Mouse (Mus musculus) ES-E14 (cell line): ENCODE data around the gene Tmem222. TPM values are rescaled to one million over a fixed set of nuclear protein-coding genes. Genes with fewer than 3 reads are reported as not detected.
A peak's percentile ranks its signal among the peaks of the same experiment; 100 is the strongest.

Experiments used
- DNase-seq: peaks from one replicate; pipeline ENCODE4 v3.0.0-alpha.2; 2013; ENCODE audit warnings: low read depth, low spot score
- H3K27ac ChIP-seq: 2 replicates; pipeline ENCODE4 v1.5.1; 2012; ENCODE audit warnings: low read depth, mild to moderate bottlenecking, low read length, moderate library complexity, mixed read lengths; ENCODE audit not compliant: poor library complexity, insufficient read depth, severe bottlenecking
- H3K36me3 ChIP-seq: 2 replicates; pipeline ENCODE4 v1.6.1; 2012; ENCODE audit warnings: mild to moderate bottlenecking, low read length, moderate library complexity, mixed read lengths; ENCODE audit not compliant: control insufficient read depth, poor library complexity, insufficient read depth, severe bottlenecking
- H3K4me1 ChIP-seq, 2 experiments: fragments of 150-350 bp in 1 of 2; sonication (generic) in 1 of 2; 2 replicates each; pipeline ENCODE4 v1.6.1; 2012; ENCODE audit warnings: low read length in 2 of 2, mild to moderate bottlenecking in 1 of 2, mixed read lengths in 1 of 2; ENCODE audit not compliant: control insufficient read depth in 2 of 2, insufficient read depth in 2 of 2, poor library complexity in 1 of 2
- H3K4me3 ChIP-seq, 2 experiments: fragments of 150-350 bp in 1 of 2; sonication (generic) in 1 of 2; 2 replicates each; pipeline ENCODE4 v1.5.1; 2012; ENCODE audit warnings: low read length in 2 of 2, low read depth in 1 of 2, mild to moderate bottlenecking in 1 of 2, mixed read lengths in 1 of 2; ENCODE audit not compliant: insufficient read depth in 1 of 2, poor library complexity in 1 of 2, severe bottlenecking in 1 of 2
- H3K9ac ChIP-seq: 2 replicates; pipeline ENCODE4 v1.6.1; 2012; ENCODE audit warnings: low read depth, mild to moderate bottlenecking, low read length, mixed read lengths; ENCODE audit not compliant: poor library complexity, insufficient read depth, severe bottlenecking
- H3K9me3 ChIP-seq: fragments of 150-350 bp; sonication (generic); 2 replicates; pipeline ENCODE4 v1.6.1; 2012; ENCODE audit warnings: low read depth, mild to moderate bottlenecking, low read length; ENCODE audit not compliant: control insufficient read depth, insufficient read depth
- CHD2 ChIP-seq: IDR thresholded peaks from 2 replicates; pipeline ENCODE4 v1.6.1; 2014; ENCODE audit warnings: mild to moderate bottlenecking, low read depth, low read length, inconsistent platforms
- HCFC1 ChIP-seq: IDR thresholded peaks from 2 replicates; pipeline ENCODE4 v1.6.1; 2012; ENCODE audit warnings: low read length, inconsistent platforms, borderline replicate concordance; ENCODE audit not compliant: insufficient read depth
- MAFK ChIP-seq: IDR thresholded peaks from 2 replicates; pipeline ENCODE4 v1.6.1; 2014; ENCODE audit warnings: mild to moderate bottlenecking, low read depth, low read length, inconsistent platforms; ENCODE audit not compliant: insufficient read depth
- ZC3H11A ChIP-seq: IDR thresholded peaks from 2 replicates; pipeline ENCODE4 v1.6.1; 2012; ENCODE audit warnings: low read depth, mild to moderate bottlenecking, inconsistent platforms, low read length, borderline replicate concordance
- ZNF384 ChIP-seq: IDR thresholded peaks from 2 replicates; pipeline ENCODE4 v1.6.1; 2012; ENCODE audit warnings: low read depth, low read length, inconsistent platforms
- in situ Hi-C, 2 experiments: fragments of 600-800 bp; cut with MboI; formaldehyde crosslinking; loops; one replicate each; pipeline ENCODE4 v1.15.1; 2025; ENCODE audit warnings: low sequenced_read_pairs in 2 of 2, inconsistent platforms in 1 of 2; ENCODE audit not compliant: unreplicated experiment in 2 of 2
- total RNA-seq: library from RNA; depleted of rRNA; stranded (reverse); fragments of 300-350 nt; gene quantifications from 2 replicates; pipeline ENCODE4 v1.2.3, GENCODE M21; 2012

Gene Tmem222
- total RNA-seq, 1 experiment = 73.3 TPM

- Histone ChIP-seq H3K27ac (no peak overlapping the region), H3K9me3 (no peaks in the 10 kb centered on the region), H3K4me3 (no peak overlapping the region), H3K9ac (no peak overlapping the region), H3K4me1 (peaks cover 0 to 2% of the 10 kb centered on the region in 2 experiments; a peak in 1 of 4 replicates), H3K36me3 (peaks cover 71% of the 10 kb centered on the region)
- in situ Hi-C loops = loop anchor here in 1 of 2 experiments (5.0 to 10.0 kb wide), 2 partner anchors 85 to 297 kb away; no protein-coding TSS in a partner anchor
- no peak for DNase-seq
- TF ChIP-seq ZNF384 (no peak), ZC3H11A (peak; percentile 24; the same call in 1 of the 2 replicates)
These were observed 24.2 kb upstream of the Tmem222 start for GRCm38 (mm10) chr4:133301802-133302201.

- Histone ChIP-seq H3K36me3 (peaks cover 72% of the 10 kb centered on the region), H3K9me3 (no peaks in the 10 kb centered on the region), H3K4me1 (peaks cover 0 to 2% of the 10 kb centered on the region in 2 experiments; a peak in 1 of 4 replicates), H3K27ac (no peak overlapping the region), H3K4me3 (no peak overlapping the region), H3K9ac (no peak overlapping the region)
- TF ChIP-seq MAFK = no peak
- TF ChIP-seq ZNF384 = no peak
- TF ChIP-seq CHD2 = no peak
- TF ChIP-seq HCFC1 = no peak
- no peak for TF ChIP-seq ZC3H11A
- in situ Hi-C loops = loop anchor here in 1 of 2 experiments (5.0 to 10.0 kb wide), 2 partner anchors 83 to 296 kb away; no protein-coding TSS in a partner anchor
- no peak for DNase-seq
These were observed 22.8 kb upstream of the Tmem222 start for GRCm38 (mm10) chr4:133300421-133300820.

- H3K4me1 ChIP-seq = peaks cover 0 to 2% of the 10 kb centered on the region in 2 experiments; a peak in 1 of 4 replicates
- in situ Hi-C loops = loop anchor here (5.0 to 25.0 kb wide), 3 partner anchors 82 to 295 kb away; partner anchors contain the start of gene Ahdc1 (in 1 of the 2)
- TF ChIP-seq HCFC1 = no peak
- no peak overlapping the region for H3K9ac ChIP-seq
- no peak for DNase-seq
- no peak overlapping the region for H3K27ac ChIP-seq
- H3K36me3 ChIP-seq = peaks cover 75% of the 10 kb centered on the region
- no peak overlapping the region for H3K4me3 ChIP-seq
- H3K9me3 ChIP-seq = no peaks in the 10 kb centered on the region
These were observed 22.1 kb upstream of the Tmem222 start for GRCm38 (mm10) chr4:133299701-133300100.

GRCm38 (mm10) chr4:133298516-133299365 lies 21.1 kb upstream of the Tmem222 start:
- no peak overlapping the region for H3K4me3 ChIP-seq
- DNase-seq = no peak
- peaks cover 77% of the 10 kb centered on the region for H3K36me3 ChIP-seq
- no peak overlapping the region for H3K27ac ChIP-seq
- TF ChIP-seq ZC3H11A (no peak), MAFK (no peak), HCFC1 (no peak), CHD2 (no peak), ZNF384 (no peak)
- in situ Hi-C loops = loop anchor here in 1 of 2 experiments (25.0 kb wide), 1 partner anchor 286 kb away; the partner anchor contains the start of gene Ahdc1
- no peak overlapping the region for H3K9ac ChIP-seq
- H3K4me1 ChIP-seq = peaks cover 0 to 6% of the 10 kb centered on the region in 2 experiments; a peak in 2 of 4 replicates
- H3K9me3 ChIP-seq = no peaks in the 10 kb centered on the region
